Mouse (Mus musculus): ENCODE data around the gene Plekhm2. TPM values are rescaled to one million over a fixed set of nuclear protein-coding genes. Genes with fewer than 3 reads are reported as not detected.
A peak's percentile ranks its signal among the peaks of the same experiment; 100 is the strongest.

The Plekhm2 gene
- polyA plus RNA-seq, 1 experiment from 2014 or later: 6.3 TPM

DNA sequence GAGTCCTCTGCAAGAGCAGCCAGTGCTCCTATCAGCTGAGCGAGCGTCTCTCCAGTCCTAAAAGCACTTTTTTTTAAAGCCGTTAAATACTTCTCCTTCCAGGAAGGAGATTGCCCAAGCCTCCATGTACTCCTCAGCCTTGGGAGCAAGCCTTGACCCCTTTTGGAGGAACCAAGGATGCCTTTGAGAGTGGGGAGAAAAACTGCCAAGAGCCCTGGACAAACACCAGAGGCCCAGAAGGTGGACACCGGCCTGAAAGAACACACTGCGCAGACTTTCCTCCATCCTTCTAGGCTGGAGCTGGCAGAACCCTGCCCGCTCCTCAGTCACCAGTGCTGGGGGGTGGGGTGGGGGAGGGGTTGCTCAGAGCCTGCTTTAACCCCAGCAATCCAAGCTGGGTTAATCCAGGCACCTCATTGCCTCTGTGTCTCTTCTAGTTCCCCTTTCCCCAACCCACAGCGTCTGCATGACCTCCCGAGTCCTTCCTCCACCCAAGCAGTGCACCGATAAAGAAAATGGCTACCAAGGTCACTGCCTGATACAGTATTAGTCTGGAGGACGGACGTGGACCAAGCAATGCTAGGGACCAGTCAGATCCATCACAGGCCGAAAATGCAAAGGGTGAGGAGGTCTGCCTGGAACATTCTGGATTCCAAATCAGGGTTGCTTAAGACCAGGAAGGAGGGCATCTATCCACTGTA is 8.6 kb downstream of the Plekhm2 start:
- H3K4me3 ChIP-seq (replicated peaks; ENCODE audit: low read length): no peak overlapping the region
- H3K9me3 ChIP-seq (replicated peaks; ENCODE audit: control insufficient read depth, low read length): no peaks in the 10 kb centered on the region
- 0 out of 2 replicates have a peak, but pooled peaks cover 7% of the 10 kb centered on the region for H3K36me3 ChIP-seq (ENCODE audit: control insufficient read depth, insufficient read depth, low read length)
- no peak overlapping the region for H3K4me2 ChIP-seq (ENCODE audit: low read depth, low read length)
- H3K27me3 ChIP-seq (ENCODE audit: control insufficient read depth, insufficient read depth, low read length): no peaks in the 10 kb centered on the region
- H3K9ac ChIP-seq (ENCODE audit: low read length): no peak overlapping the region
- WGBS: 79% methylated on average over 12 of the region's 12 CpGs
- peak overlapping the region; percentile 23; the same call in 1 of the 2 replicates for H3K27ac ChIP-seq (ENCODE audit: low read length)
- ATAC-seq (ENCODE audit: insufficient read depth, low FRiP score): no peak
- H3K4me1 ChIP-seq (ENCODE audit: control insufficient read depth, insufficient read depth, low read length): 0 out of 2 replicates have a peak, but pooled peaks cover 2% of the 10 kb centered on the region

DNA sequence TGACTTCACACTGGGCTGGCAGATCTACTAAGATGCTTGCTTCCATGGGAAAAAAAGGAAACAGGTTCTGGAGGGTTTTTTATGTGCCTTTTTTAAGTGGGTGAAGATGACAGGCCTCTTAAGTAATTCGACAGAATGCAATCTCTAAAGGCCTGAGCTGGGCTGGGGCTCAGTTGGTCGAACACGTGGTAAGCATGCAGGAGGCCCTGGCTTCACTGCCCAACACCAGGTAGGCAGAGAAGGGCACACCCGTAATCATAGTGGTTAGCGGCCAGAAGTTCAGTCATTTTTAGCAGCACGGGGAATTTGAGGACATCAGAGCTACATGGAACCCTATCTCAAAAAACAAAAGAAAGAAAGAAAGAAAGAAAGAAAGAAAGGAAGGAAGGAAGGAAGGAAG is 10.2 kb downstream of the Plekhm2 start:
- WGBS: 94% methylated on average over 6 of the region's 6 CpGs
- Histone ChIP-seq H3K9ac (ENCODE audit: low read length) (no peak overlapping the region), H3K27me3 (ENCODE audit: control insufficient read depth, insufficient read depth, low read length) (no peaks in the 10 kb centered on the region), H3K27ac (ENCODE audit: low read length) (no peak overlapping the region), H3K4me2 (ENCODE audit: low read depth, low read length) (no peak overlapping the region), H3K36me3 (ENCODE audit: control insufficient read depth, insufficient read depth, low read length) (0 out of 2 replicates have a peak, but pooled peaks cover 4% of the 10 kb centered on the region), H3K4me1 (ENCODE audit: control insufficient read depth, insufficient read depth, low read length) (0 out of 2 replicates have a peak, but pooled peaks cover 2% of the 10 kb centered on the region), H3K9me3 (replicated peaks; ENCODE audit: control insufficient read depth, low read length) (no peaks in the 10 kb centered on the region), H3K4me3 (replicated peaks; ENCODE audit: low read length) (no peak overlapping the region)
- no peak for ATAC-seq (ENCODE audit: insufficient read depth, low FRiP score)

DNA sequence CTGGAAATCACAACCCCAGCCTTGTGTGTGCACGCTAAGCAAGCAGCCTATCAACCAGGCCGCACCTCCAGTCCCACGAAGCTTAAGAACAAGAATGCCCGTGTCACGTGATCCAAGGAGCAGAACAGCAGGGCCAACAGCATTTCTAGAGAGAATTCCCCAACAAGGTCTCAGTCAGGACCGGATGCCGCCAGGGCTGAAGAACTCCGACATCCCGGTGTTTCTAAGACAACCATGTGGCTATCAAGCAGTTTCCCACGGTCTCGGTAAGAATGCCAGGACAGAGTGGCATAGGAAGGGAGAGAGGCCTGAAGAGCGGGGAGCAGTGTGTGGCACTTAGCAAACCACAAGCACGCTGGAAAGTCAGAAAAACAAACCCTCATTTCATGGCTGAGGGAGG is 10.9 kb downstream of the Plekhm2 start:
- 94% methylated on average over 13 of the region's 13 CpGs for WGBS
- no peak overlapping the region for H3K4me3 ChIP-seq (replicated peaks; ENCODE audit: low read length)
- no peak for ATAC-seq (ENCODE audit: insufficient read depth, low FRiP score)

DNA sequence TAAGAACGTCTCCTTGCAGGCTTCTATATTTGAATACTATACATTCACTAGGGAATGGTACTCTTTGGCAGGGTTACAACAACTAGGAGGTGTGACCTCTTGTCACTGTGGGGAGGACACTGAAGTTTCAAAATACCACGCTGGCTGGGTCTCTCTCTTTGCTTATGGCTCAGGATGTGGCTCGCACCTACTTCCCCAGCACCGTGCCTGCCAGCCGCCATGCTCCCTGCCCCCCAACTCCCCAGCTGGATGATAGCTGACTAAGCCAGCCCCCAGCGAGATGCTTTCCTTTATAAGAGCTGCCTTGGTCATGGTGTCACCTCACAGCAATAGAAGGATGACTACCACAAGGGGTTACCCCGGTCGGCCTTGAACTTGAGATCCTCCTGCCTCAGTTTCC is 11.7 kb downstream of the Plekhm2 start:
- ATAC-seq (ENCODE audit: insufficient read depth, low FRiP score): no peak
- no peaks in the 10 kb centered on the region for H3K36me3 ChIP-seq (ENCODE audit: control insufficient read depth, insufficient read depth, low read length)
- H3K9me3 ChIP-seq (replicated peaks; ENCODE audit: control insufficient read depth, low read length): no peaks in the 10 kb centered on the region
- no peak overlapping the region for H3K4me3 ChIP-seq (replicated peaks; ENCODE audit: low read length)
- H3K27ac ChIP-seq (ENCODE audit: low read length): no peak overlapping the region
- no peaks in the 10 kb centered on the region for H3K27me3 ChIP-seq (ENCODE audit: control insufficient read depth, insufficient read depth, low read length)
- 0 out of 2 replicates have a peak, but pooled peaks cover 2% of the 10 kb centered on the region for H3K4me1 ChIP-seq (ENCODE audit: control insufficient read depth, insufficient read depth, low read length)
- H3K4me2 ChIP-seq (ENCODE audit: low read depth, low read length): no peak overlapping the region
- 87% methylated on average over 8 of the region's 8 CpGs for WGBS
- H3K9ac ChIP-seq (ENCODE audit: low read length): no peak overlapping the region

More for the DNA sequence above, 10.9 kb downstream of the Plekhm2 start:
- 0 out of 2 replicates have a peak, but pooled peaks cover 2% of the 10 kb centered on the region for H3K4me1 ChIP-seq (ENCODE audit: control insufficient read depth, insufficient read depth, low read length)
- no peaks in the 10 kb centered on the region for H3K9me3 ChIP-seq (replicated peaks; ENCODE audit: control insufficient read depth, low read length)
- H3K36me3 ChIP-seq (ENCODE audit: control insufficient read depth, insufficient read depth, low read length): 0 out of 2 replicates have a peak, but pooled peaks cover under 1% of the 10 kb centered on the region
- no peaks in the 10 kb centered on the region for H3K27me3 ChIP-seq (ENCODE audit: control insufficient read depth, insufficient read depth, low read length)
- H3K9ac ChIP-seq (ENCODE audit: low read length): no peak overlapping the region
- no peak overlapping the region for H3K27ac ChIP-seq (ENCODE audit: low read length)
- no peak overlapping the region for H3K4me2 ChIP-seq (ENCODE audit: low read depth, low read length)

DNA sequence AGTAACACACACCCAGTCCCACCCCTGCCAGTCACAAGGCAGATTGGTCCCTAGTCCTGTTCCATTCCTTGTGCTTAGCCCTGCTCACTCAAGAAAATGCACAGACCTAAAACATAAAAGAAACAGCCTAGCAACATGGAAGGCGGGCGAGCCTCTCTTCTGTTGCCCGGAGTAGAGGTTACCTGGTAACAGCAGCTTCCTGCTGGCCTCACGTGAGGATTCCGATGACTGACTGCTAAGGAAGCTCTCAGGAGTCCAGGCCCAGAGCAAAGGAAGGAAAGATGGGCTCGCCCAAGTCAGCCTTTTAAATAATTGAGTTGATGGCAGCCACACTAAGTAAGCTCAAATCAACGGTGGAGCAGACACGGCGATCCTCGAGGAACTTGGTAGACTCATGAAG is 12.8 kb downstream of the Plekhm2 start:
- no peak overlapping the region for H3K4me3 ChIP-seq (replicated peaks; ENCODE audit: low read length)
- no peak overlapping the region for H3K9ac ChIP-seq (ENCODE audit: low read length)
- no peak overlapping the region for H3K4me2 ChIP-seq (ENCODE audit: low read depth, low read length)
- H3K27ac ChIP-seq (ENCODE audit: low read length): no peak overlapping the region
- H3K4me1 ChIP-seq (ENCODE audit: control insufficient read depth, insufficient read depth, low read length): 0 out of 2 replicates have a peak, but pooled peaks cover 2% of the 10 kb centered on the region
- H3K9me3 ChIP-seq (replicated peaks; ENCODE audit: control insufficient read depth, low read length): no peaks in the 10 kb centered on the region
- ATAC-seq (ENCODE audit: insufficient read depth, low FRiP score): no peak
- WGBS: 87% methylated on average over 10 of the region's 10 CpGs
- no peaks in the 10 kb centered on the region for H3K36me3 ChIP-seq (ENCODE audit: control insufficient read depth, insufficient read depth, low read length)
- no peaks in the 10 kb centered on the region for H3K27me3 ChIP-seq (ENCODE audit: control insufficient read depth, insufficient read depth, low read length)

DNA sequence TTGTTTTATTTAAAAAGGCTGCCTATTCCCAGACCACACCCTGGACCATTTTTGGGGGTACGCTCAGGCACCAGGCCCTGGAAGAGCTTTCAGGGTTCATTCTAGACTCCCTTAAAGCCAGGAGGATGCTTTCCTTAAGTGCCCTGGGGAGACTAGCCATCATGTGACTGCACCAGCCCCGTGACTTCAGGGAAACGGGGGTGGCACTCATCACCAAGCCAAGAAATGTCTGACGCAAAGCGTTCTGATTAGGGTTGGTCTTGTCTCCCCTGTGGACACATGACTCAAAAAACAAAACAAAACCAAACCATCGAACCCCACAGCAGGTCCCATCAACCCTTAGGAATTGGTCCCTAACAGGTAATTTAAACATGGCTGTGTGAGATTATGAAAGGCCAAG is 13.4 kb downstream of the Plekhm2 start:
- H3K27ac ChIP-seq (ENCODE audit: low read length): no peak overlapping the region
- H3K27me3 ChIP-seq (ENCODE audit: control insufficient read depth, insufficient read depth, low read length): no peaks in the 10 kb centered on the region
- H3K36me3 ChIP-seq (ENCODE audit: control insufficient read depth, insufficient read depth, low read length): no peaks in the 10 kb centered on the region
- H3K4me3 ChIP-seq (replicated peaks; ENCODE audit: low read length): no peak overlapping the region
- H3K4me1 ChIP-seq (ENCODE audit: control insufficient read depth, insufficient read depth, low read length): 0 out of 2 replicates have a peak, but pooled peaks cover 2% of the 10 kb centered on the region
- no peak overlapping the region for H3K9ac ChIP-seq (ENCODE audit: low read length)
- ATAC-seq (ENCODE audit: insufficient read depth, low FRiP score): no peak
- H3K4me2 ChIP-seq (ENCODE audit: low read depth, low read length): no peak overlapping the region
- no peaks in the 10 kb centered on the region for H3K9me3 ChIP-seq (replicated peaks; ENCODE audit: control insufficient read depth, low read length)
- WGBS: 88% methylated on average over 6 of the region's 6 CpGs

DNA sequence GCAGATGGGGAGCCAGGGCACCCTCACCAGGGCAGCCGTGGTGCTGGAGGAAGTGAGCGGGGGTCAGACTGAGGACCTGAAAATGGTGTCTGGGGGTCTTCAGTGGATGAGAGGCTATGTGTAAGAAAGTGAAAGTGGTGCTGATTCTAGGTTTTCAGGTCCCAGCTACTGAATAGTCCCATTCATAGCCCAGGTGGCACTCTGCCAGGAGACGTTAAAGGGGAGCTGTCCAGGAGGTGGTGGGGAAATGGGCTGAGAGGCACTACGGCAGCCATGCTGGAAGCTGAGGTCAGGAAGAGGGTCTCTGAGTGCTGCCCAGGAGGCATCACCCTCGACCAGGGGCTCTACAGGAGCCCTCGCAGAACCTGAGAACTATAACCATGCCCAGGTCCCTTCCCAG is 15.5 kb downstream of the Plekhm2 start:
- H3K4me3 ChIP-seq (replicated peaks; ENCODE audit: low read length): no peak overlapping the region
- H3K9ac ChIP-seq (ENCODE audit: low read length): no peak overlapping the region
- 67% methylated on average over 6 of the region's 6 CpGs for WGBS
- no peak overlapping the region for H3K27ac ChIP-seq (ENCODE audit: low read length)
- ATAC-seq (ENCODE audit: insufficient read depth, low FRiP score): no peak
- no peaks in the 10 kb centered on the region for H3K27me3 ChIP-seq (ENCODE audit: control insufficient read depth, insufficient read depth, low read length)
- no peak overlapping the region for H3K4me2 ChIP-seq (ENCODE audit: low read depth, low read length)
- H3K9me3 ChIP-seq (replicated peaks; ENCODE audit: control insufficient read depth, low read length): no peaks in the 10 kb centered on the region
- no peaks in the 10 kb centered on the region for H3K36me3 ChIP-seq (ENCODE audit: control insufficient read depth, insufficient read depth, low read length)
- H3K4me1 ChIP-seq (ENCODE audit: control insufficient read depth, insufficient read depth, low read length): no peaks in the 10 kb centered on the region

DNA sequence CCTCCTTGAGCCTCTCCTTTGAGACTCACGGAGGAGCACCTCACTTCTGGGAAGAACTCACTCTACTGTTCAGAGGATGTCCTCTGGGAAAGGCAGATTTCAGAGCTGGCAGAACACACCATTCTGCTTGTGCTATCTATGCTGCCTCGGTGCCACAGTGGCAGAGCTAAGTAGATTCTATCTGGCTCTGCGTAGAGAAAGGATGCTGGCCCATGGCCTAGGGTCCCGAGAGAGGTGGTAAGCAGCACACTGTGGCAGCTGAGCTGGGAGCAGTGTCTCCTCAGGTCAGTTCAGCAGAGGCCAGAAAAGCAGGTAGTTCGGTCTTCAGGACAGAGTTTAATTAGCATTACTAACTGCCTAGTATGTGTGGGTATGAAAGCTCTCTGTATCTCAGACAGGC is 16.4 kb downstream of the Plekhm2 start:
- Histone ChIP-seq H3K9ac (ENCODE audit: low read length) (no peak overlapping the region), H3K4me3 (replicated peaks; ENCODE audit: low read length) (no peak overlapping the region), H3K36me3 (ENCODE audit: control insufficient read depth, insufficient read depth, low read length) (no peaks in the 10 kb centered on the region), H3K27me3 (ENCODE audit: control insufficient read depth, insufficient read depth, low read length) (no peaks in the 10 kb centered on the region), H3K27ac (ENCODE audit: low read length) (no peak overlapping the region), H3K4me1 (ENCODE audit: control insufficient read depth, insufficient read depth, low read length) (peaks cover 10% of the 10 kb centered on the region), H3K9me3 (replicated peaks; ENCODE audit: control insufficient read depth, low read length) (no peaks in the 10 kb centered on the region), H3K4me2 (ENCODE audit: low read depth, low read length) (no peak overlapping the region)
- WGBS: 94% methylated on average over 5 of the region's 5 CpGs
- ATAC-seq (ENCODE audit: insufficient read depth, low FRiP score): no peak

DNA sequence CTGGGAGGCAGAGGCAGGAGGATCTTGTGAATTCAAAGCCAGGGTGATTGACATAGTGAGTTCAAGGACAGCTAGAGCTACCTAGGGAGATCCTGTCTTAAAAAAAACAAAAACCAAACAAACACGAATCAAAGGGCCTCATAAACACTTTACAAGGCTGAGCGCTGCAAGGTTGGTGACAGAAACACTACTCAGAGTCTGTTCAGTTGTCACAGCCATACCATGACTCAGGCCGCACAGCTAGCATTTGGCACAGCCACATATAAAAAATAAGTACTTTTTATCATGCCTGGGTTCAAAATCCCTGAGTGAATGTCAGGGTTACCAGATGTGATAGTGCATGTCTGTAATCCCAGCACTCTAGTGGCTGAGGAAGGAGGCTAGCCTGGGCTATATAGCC is 17.5 kb downstream of the Plekhm2 start:
- WGBS: 90% methylated on average over 3 of the region's 3 CpGs

More for the DNA sequence above, 17.5 kb downstream of the Plekhm2 start:
- peaks cover 10% of the 10 kb centered on the region for H3K4me1 ChIP-seq (ENCODE audit: control insufficient read depth, insufficient read depth, low read length)
- ATAC-seq (ENCODE audit: insufficient read depth, low FRiP score): no peak
- no peak overlapping the region for H3K4me2 ChIP-seq (ENCODE audit: low read depth, low read length)
- H3K9ac ChIP-seq (ENCODE audit: low read length): no peak overlapping the region
- no peaks in the 10 kb centered on the region for H3K27me3 ChIP-seq (ENCODE audit: control insufficient read depth, insufficient read depth, low read length)
- H3K9me3 ChIP-seq (replicated peaks; ENCODE audit: control insufficient read depth, low read length): no peaks in the 10 kb centered on the region
- H3K36me3 ChIP-seq (ENCODE audit: control insufficient read depth, insufficient read depth, low read length): no peaks in the 10 kb centered on the region
- no peak overlapping the region for H3K4me3 ChIP-seq (replicated peaks; ENCODE audit: low read length)
- H3K27ac ChIP-seq (ENCODE audit: low read length): no peak overlapping the region

All from stomach, embryonic 16.5 days (tissue).